Mouse (Mus musculus) brain, embryonic 18.5 days (tissue): ENCODE measurements around the gene Cd63.

Experiments
- DNase-seq: peaks from one replicate; pipeline ENCODE4 v3.0.0-alpha.2; 2012; ENCODE audit warnings: low read depth, low spot score

Gene Cd63

DNA sequence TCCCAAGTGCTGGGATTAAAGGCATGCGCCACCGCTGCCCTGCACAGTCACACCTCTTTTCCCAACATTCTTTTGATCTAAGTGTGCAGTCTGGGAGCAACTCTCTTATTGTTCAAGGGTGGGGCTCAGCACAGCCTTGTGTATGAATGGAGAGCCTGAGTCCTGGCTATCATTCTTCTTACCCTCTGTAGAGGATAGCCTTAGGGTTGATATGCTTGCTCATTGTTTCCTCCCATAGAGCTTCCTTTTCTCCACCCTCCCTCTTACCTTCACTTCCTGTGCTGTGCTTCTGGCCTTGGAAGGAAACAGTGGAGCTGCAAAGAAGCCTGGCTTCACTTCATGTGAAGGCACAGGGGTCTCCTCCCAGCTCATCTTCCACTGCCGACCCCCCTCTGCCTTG is at the start of gene Cd63:
Cd63 (plus strand) TSS at position 292 of the 400 bp plus-strand sequence.
- DNase-seq: no peak

DNA sequence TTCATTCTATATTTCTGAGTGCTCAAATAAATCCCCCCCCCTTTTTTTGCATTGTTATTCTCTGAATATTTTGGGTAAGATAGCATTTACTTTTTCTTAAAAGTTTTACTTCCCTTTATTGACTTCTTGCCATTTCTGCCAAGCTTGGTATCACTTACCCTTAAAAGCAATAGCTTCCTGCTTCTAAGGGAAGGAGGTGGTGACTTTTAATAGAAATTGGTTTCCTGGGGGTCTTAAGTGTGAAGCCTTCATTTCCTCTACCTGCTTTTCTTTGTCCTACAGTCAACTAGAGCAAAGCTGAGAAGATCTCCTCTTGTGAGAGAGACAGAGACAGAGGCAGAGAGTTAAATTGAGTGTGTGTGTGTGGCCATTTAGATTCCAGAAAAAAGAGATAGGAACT is 39.6 kb upstream of the Cd63 start:
- no peak for DNase-seq

- no peak for DNase-seq
These were observed 34.7 kb upstream of the Cd63 start for GRCm38 (mm10) chr10:128866042-128866441.

- DNase-seq: no peak
These were observed 34.3 kb upstream of the Cd63 start for GRCm38 (mm10) chr10:128866518-128866917.

DNA sequence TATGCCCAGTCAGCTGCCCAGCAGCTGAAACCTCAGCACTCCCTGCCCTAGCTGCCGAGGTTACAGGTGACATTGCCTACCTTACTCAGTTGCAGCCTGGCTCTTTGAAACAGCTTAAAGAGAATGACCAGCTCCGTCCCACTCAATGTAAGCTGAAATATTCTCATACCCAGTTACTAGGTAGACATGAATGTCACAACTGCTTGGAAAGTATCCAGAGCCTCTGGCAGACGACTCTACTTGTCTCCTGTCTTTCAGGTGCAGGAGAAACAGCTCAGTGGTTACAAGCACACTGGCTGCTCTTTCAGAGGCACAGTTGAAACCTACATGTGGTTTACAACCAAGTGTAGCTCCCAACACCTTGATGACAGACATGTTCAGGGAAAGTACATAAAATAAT is 30.4 kb upstream of the Cd63 start:
- no peak for DNase-seq

DNA sequence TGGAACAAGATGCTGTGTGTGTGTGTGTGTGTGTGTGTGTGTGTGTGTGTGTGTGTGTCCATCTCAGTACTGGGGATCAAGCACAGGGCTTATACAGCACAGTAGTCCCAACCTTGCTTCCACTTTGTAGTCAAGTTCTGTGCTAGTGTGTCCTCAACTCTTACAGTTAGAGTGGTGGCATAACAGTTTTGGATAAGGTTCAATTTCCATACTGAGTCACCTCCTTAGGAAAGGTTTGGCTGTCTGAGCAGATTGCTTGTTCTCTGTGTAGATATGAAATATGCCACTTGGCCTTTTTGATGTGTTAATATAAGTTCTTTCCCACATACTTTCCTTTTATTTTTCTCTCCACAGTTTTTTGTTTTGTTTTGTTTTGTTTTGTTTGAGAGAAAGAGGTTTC is 22.5 kb upstream of the Cd63 start:
- DNase-seq: no peak

- DNase-seq: no peak
These were observed 22.0 kb upstream of the Cd63 start for GRCm38 (mm10) chr10:128878811-128879210.

- DNase-seq: no peak
These were observed 18.7 kb upstream of the Cd63 start for GRCm38 (mm10) chr10:128882067-128882466.

GRCm38 (mm10) chr10:128888941-128889827 is 11.6 kb upstream of the Cd63 start:
- DNase-seq: no peak

- DNase-seq: no peak
These were observed 10.9 kb upstream of the Cd63 start for GRCm38 (mm10) chr10:128889846-128890245.

DNA sequence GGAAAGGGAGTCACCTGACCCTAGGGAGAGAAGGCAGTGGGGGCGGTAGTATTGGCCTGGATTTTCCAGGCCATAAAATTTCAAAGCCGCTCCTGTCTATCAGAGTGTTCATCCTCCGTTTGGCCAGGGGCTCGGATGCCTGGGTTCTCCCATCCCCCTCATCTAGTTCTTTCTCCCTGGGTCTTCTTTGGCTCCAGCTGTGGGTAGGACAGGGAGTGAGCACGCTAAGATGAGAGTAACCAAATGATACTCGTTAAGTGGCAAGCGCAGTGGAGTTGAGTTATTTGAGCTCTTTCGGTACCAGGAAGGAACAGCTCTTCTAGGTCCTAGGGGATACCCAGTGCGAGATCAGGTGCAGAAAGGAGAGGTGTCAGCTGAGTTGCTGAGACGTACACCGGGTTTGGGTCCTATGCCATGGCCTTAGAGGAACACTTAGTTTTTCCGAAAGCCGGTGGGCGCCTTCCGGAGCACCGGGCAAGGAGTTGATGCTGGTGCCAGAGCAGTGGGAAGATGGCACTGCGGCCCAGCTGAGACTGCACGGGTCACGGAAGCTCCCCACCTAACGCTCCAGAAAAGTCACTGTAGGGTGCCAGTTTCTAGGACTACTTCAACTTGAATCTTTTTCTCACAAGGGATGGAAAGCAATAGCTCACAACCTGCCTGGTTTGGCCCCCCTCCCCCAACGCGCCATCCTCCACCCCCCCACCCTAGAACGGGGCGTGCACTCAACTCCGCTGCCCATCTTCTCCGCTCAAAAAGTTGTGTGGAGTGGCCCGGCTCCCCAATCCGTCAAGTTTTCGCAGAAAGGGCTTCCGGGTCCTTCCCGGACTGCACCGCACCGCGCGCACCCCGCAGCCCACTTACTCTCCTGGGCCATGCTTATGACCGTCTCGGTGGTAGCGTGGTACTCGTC is 10.2 kb upstream of the Cd63 start:
- no peak for DNase-seq

DNA sequence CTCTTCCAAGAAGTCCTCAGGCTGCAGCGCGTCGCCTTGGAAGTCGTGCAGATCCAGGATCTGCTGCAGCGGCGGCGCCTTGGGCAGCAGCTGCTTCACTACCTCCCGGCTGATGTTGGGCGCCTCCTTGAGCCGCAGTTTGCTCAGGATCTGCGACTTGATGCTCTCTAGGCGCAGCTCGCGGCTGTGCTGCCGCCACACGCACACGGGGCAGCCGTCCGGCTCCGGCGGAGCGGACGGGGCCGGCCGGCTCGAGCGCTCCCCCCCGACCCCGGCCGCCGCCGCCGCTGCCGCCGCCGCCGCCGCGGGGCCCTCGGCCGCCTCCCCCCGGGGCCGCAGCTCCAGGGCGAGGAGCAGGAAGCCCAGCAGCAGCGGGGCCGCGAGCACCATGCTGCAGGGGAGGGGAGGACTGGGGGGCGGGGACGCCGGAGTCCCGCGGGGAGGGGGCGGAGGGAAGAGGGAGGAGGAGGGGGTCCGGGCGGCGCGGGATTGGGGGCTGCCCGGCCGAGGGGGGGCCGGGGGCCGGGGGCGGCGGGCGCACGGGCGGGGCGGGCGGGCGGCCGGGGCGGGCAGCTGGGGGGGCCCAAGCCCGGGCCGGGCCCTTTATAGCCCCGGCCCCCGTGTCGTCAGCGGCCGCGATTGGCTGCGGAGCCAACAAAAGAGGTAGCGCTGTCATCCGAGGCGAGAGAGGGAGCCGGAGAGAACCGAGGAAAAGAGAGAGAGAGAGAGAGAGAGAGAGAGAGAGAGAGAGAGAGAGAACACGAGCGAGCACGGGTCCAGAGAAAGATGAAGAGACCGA is 9.3 kb upstream of the Cd63 start, which contains the start of gene Gdf11:
Gdf11 (minus strand) TSS at position 423 of the 799 bp plus-strand sequence.
- no peak for DNase-seq

GRCm38 (mm10) chr10:128892246-128892645 is 8.5 kb upstream of the Cd63 start:
- DNase-seq: no peak

DNA sequence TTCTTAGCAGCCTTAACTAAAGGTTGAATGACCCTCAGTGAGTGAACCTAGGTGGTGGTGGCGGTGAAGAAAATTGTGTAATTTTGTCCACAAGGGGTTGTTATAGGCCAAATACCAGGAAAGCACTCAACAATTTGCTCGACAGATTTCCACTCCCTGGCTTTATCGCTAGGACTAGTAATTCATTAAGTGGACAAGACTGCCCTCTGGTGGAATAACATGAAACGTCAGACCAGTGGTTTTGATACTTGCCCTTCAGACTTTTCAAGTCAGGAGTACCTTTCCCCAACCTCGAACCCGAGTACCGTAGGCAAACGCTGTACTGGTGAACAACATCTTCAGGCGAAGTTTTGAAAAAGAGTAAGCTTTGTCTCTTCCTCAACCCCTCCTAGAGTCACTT is 5.4 kb upstream of the Cd63 start:
- no peak for DNase-seq

- no peak for DNase-seq
These were observed 4.7 kb upstream of the Cd63 start for GRCm38 (mm10) chr10:128895952-128896693.

GRCm38 (mm10) chr10:128896807-128897206 is 4.0 kb upstream of the Cd63 start:
- no peak for DNase-seq

- DNase-seq: no peak
These were observed 3.3 kb upstream of the Cd63 start for GRCm38 (mm10) chr10:128897501-128897900.

GRCm38 (mm10) chr10:128899759-128900490 is 864 bp upstream of the Cd63 start:
- no peak for DNase-seq

DNA sequence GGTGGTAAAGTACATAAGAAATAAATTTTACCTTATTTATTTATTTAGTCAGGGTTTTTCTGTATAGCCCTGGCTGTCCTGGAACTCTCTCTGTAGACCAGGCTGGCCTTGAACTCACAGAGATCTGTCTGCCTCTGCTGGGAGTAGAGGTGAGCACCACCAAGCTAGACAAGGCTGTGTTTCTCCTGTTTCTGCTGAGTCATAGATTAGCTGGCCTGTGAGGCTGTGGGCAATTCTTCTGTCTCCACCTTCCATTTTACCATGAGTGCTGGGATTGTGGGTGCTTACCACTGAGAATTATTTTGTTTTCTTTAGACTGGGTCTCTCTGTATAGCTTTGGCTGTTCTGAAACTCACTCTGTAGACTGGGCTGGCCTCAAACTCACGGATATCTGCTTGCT is 620 bp downstream of the Cd63 start:
- DNase-seq: no peak

GRCm38 (mm10) chr10:128902409-128902988 is 1.7 kb downstream of the Cd63 start:
- DNase-seq: no peak
